Mouse (Mus musculus) frontal cortex, postnatal 36 days (tissue): ENCODE results near the gene Slc24a2.
A peak's percentile ranks its signal among the peaks of the same experiment; 100 is the strongest.

Source experiments
- DNase-seq, 2 experiments: peaks; one replicate each; pipeline ENCODE4 v3.0.0; 2022; ENCODE audit warnings: low spot score in 2 of 2

Slc24a2 gene

DNA sequence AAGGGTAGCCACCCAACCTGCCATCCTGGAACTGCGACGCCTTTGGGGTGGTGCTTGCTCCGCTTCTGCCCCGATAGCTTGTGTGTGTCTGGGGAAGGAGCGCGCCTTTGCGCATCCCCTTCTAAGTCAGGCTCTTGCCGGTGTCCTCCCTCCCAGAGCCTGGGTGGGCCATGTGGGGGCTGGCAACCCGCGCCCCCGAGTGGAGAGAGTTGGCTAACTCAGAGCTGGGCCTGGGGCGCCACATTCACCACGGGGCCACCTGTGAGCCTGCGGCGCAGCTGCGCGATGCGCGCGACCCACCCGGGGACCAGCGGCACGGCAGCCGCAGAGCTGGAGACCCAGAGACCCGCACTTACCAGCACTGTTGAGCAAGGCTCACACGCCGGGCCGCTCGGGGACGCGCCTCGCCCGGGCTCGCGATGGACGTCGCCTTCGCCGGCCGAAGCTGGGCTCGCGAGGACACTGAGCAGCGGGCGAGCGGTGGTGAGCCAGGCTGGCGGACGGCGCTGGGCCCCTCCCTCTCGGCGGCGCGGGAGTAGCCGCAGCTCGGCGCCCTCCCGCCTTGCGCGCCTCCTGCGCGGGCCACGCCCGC lies at the start of gene Slc24a2:
Slc24a2 (minus strand) TSS at position 518 of the 592 bp plus-strand sequence.
- peak; percentile 73 for DNase-seq

DNA sequence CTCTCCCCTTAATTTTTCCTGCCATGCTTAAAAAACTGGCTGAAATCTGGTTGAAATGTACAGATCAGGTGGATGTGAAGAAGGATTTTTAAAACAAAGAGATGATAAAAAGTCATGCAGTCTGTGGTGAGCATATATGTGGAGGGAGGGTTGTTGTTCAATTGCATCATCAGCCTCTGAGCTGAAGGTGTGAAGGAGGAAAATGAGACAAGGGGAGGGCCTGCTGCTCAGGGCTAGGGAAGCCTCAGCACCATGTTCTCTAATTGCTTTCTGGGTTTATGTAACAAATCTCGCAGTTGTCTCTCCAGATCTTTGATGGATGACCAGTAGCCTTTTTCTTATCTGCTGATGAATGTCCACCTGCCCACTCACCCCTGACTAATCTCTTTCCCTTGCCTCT lies 44.5 kb upstream of the Slc24a2 start:
- no peak for DNase-seq

DNA sequence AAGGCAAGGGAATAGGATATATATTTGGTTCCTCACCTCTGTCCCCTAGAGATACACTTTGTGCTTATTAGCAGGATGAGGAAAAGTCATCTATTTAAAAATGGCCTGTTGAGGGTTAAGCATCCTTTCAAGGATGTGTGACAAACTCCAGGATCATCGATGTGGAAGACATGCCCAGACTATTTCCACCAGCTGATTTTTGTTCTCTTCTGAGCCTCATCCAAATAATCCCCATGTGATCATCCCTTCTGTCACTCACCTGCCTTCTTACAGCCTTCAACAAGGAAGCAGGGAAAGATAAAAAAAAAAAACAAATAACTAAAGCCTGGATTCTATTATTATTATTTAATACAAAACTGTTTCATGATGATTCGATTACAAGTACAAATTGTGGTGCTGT lies 44.0 kb upstream of the Slc24a2 start:
- DNase-seq, result no peak

DNA sequence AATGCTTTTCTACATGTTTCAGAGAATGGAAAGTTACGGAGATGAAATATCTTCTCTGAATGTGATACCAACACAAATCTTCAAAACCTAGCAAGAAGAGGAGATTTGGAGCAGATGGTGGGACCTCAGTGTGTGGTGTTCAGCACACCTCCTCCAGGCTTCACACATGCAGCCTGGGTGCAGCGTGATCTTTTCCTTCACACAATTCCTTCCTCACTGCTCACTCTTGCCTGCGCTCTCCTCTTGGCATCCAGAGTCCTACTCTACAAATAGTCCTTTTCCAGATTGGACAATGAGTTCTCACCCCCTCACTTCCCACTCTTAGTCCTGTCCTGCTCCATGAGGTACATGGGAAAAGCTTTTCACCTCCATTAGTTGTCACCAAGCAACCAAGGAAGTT lies 43.2 kb upstream of the Slc24a2 start:
- DNase-seq, result peak; percentile 65 to 82

DNA sequence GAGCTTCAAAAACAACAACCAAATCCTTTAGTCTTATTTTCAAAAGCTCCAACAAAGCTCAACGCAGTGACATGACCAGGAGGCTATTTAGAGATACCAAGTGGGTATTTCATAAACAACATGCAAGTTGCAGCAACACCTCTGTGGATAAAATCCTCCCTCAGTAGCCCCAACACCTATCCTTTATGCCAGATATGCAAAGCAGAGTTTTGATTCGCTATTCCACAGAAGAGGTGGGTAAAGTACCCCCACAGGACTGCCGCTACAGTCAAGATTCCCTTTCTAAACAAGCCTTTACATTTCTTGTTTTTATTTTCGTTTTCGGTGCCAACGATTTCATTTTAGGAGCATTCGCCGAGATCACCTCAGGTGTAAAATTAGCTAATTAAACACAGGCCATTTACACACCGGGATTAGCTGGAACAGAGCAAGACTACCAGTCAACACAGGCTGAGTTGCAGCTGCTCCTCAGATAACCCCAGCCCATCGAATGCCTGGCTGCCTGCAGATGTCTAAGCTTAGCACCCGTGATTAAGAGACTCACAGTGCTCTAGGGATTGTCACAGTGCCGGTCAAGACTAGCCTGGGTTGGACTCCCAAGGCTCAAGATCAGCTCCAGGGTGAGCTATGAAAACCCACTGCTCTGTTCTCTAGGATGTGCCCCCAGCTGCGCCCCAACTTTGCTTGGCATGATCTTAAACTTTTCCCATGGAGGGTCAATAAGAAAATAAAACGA lies 885 bp downstream of the Slc24a2 start:
- DNase-seq, result peak; percentile 31 to 46

DNA sequence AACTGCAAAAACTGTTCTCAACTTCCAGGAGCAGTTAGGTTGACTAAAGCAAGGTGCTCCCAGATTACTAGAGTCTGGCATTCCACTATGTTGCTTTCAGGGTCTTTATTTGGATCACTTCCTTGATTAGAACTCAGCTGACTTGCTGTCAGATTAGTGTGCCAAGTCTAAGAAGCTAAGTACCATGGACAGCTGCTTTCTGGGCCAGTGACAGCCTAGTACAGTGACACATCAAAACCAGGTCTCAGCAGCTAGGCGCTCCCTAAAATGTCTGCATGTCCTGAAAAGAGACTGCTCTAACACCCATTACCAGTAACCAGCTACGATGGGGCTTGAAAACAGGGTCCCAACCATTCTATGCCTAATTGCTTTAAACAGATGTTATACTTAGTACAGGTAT lies 8.7 kb downstream of the Slc24a2 start:
- no peak for DNase-seq

DNA sequence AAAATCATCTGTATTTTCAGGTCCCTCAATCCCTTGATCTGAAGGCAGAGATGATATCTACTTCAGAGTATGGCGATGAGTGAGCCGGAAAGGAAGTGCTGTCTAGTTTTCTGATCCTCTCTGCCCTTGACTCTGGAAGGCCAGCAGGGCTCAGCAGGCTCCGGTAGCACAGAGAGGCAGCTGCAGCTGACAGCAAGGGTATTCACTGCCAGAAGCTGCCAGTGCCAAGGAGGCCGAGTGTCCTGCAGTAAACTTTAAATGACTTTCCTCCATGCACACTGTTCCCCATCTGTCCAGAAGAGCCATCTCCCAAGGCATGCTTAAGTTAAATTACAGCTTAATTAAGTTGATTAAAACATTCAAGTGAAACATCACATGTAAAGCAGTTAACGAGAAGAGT lies 12.1 kb downstream of the Slc24a2 start:
- no peak for DNase-seq

DNA sequence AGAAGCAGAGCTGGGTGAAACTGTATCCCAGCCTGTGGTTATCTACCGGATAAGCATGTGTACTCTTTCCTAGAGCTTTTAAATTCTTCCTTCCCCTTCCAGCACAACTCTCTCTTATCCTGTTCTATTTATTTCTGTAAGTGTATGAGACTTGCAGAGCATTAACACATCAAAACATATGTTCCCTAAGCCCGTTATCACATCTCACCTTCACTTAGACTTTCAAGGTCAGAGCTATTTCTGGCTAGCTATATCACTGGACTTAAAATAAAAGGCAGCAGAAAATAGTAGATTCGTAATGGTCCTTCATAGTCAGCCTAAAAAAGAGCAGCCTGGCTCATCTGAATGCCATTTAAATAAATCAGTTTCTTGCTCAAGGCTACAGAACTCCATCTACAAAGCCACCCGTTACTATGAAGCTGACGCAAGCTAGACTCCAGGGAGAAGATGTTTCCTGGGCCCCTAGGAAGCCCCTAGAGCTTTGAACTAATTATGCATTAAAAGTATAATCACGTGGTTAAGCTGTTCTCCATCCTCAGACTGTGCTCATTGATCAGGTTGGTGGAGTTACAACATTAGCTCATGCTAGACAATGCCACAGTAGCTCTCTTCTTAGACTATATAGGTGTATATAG lies 18.8 kb downstream of the Slc24a2 start:
- DNase-seq, result no peak

DNA sequence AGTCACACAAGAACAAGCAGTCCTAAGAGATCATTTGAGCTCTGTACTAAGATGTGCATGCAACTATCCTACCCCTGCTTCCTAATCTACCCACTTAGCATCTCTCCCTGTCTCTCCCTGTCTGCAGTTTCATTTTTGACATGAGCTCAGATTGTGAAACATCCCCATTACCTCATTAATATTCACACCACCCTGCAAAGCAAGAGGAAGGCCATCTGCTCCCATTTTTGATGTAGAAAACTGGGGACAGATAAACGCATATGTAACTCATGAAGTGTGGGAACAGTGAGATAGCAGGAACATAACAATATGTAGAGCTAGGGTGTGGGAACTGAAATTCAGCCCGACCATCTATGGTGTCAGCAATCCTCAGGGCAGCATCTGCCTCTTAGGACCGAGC lies 19.7 kb downstream of the Slc24a2 start:
- DNase-seq, result no peak

DNA sequence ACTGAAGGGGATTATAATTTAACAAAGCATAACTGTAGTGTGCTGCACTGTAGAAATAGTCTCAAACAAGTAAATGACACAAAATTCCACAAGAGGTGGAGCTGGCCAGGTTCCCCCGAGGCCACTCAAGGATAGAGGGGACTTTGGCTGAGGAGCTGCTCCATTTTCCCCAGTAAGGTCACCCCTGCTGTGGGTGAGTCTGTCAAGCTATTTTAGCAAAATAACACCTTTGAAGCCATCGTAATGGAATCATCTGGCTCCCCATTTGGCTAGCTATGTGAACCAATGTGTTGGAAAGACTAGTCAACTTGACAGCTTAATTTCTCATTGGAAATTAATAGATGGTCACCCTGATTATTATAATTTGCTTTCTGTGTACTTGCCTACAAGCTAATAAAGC lies 28.2 kb downstream of the Slc24a2 start:
- DNase-seq, result no peak

DNA sequence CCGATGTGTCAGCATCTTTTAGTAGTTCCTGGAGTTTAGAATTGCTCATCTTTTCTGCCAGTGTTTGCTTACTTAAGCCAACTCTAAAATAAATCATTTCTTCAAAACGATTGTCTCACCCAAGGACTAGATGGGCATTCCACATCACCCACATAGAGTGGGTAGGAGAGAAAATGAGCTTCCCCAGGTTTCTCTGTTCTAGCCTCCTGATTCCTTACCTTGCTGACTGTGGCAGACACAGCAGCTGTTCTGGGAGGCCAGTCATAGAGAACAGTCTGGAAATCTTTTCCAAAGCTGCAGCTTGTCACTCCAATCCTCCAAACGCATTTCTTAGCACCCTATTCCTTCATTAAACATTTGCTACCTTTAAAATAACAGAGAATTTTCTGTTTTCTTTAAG lies 29.0 kb downstream of the Slc24a2 start:
- DNase-seq, result no peak

DNA sequence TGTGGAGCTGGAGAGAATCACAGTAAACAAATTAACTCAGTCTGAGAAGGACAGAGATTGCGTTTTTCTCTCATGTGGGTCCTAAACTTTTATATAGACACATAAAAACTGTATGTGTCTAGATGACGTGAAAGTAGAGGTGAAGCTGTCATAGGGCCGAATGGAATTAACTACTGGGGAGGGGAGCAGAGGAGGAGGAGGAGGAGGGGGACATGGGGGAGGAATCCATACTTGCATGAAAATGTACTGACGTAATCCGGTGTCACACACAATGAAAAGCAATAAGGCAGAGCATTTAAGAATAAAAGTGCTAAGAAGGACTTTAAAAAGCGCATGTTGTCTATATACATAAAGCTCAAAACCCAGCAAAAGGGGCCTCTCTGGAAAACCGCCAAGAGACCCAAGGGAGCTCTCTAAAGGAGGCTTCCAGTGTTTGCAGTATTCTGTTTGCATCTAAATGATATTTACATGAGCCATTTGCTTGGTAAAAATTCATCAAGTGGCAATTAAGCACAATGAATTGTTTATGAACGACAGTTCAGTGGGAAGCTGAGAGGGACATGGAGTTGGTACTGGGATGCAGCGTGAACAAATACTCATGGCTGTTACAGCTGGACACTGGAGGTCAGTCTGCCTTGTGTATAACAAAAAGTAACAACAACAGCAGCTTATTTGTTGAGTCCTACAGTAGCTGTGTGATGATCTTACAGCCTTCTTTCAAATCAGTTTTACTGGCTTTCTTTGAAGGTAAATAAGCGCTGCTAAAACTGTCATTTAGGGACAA lies 45.9 kb downstream of the Slc24a2 start:
- no peak for DNase-seq

DNA sequence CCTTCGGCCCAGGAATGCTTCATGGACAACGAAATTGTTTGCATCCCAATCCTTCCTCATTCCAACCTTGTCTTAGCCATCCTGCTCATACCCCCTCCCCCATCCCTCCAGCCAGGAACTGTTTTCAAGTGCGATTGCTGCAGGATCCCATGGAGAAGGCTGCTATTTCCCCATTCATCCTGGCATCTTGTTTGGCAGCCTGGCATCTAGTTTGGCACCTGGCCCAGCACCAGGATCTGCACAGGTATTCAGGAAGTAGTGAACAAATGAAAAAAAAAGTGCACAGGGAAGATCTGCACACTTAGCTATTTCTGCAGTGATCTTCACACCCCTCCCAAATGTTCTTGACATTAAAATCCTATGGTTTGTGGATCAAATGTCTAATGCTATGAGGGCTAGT lies 53.2 kb downstream of the Slc24a2 start:
- DNase-seq, result no peak

DNA sequence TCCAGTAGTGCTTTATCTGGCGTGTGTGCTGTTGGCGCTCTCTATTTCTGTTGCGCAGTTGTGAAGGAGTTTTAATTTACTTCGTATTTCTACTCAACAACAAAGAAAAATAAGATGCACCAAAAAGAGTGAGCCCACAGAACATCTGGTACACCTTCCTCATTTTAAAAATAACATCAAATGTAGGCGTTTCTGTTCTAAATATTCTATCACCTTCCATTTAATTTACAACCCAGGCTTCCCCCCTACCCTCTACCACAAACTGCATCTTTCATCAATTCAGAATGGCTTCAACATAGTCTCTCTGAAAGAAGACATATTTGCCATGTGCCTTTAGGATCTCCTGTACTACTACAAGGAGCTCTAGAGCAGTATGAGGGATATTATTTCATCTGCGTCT lies 66.3 kb downstream of the Slc24a2 start:
- no peak for DNase-seq

DNA sequence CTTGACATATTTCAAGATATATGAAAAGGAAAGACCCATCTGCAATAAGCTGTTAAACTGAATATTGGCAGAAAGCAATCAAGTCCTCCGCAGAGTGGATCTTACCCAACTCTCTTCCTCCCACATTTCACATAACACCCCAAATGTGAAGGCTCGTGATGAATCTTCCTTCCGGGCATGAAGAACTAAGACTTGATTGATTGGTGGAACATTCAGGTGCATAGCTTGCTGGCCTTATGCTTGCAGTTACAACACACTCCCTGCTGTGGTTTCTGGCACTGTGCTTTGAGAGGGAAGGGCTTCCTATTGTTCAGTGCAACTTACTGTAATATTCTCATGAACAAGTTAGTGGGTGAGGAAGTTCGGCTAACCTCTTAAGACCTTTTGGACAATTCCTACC lies 72.2 kb downstream of the Slc24a2 start:
- no peak for DNase-seq

DNA sequence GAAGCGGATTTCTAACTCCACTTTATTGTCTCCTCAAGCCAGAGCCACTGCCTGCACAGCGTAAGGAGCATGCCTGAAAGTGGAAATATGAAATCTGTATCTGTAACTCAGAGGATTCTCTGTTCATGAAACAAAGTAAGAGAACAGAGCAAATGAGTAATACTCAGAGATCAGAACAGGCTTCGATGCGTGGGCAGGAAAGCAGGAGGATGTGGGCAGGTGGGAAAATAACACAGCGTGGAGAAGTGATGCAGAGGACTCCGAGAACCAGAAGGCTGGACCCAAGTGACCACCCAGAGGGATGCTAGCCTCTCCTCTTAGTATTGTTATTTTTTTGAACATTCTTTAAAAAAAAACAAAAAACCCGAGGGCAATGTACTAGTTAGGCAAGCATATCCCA lies 78.3 kb downstream of the Slc24a2 start:
- peak; percentile 52 to 53 for DNase-seq

DNA sequence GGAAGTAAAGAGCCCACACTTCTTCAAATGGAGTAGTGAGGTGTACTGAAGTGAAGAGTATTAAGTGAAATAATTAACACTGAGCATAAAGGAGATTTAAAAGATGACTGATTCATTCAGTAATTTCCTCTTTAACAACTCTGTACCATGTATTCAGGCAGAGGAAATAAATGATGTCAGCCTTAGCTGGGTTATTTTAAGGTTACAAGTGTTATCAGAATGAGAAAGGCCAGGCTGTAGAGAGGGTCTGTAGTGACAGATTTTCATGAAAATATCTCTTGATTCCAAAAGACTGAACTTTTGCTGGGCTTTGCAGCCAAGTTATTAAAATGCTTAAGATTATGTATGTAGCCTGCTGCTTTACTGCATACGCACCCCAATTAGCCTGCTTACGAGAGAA lies 80.7 kb downstream of the Slc24a2 start:
- DNase-seq, result no peak

DNA sequence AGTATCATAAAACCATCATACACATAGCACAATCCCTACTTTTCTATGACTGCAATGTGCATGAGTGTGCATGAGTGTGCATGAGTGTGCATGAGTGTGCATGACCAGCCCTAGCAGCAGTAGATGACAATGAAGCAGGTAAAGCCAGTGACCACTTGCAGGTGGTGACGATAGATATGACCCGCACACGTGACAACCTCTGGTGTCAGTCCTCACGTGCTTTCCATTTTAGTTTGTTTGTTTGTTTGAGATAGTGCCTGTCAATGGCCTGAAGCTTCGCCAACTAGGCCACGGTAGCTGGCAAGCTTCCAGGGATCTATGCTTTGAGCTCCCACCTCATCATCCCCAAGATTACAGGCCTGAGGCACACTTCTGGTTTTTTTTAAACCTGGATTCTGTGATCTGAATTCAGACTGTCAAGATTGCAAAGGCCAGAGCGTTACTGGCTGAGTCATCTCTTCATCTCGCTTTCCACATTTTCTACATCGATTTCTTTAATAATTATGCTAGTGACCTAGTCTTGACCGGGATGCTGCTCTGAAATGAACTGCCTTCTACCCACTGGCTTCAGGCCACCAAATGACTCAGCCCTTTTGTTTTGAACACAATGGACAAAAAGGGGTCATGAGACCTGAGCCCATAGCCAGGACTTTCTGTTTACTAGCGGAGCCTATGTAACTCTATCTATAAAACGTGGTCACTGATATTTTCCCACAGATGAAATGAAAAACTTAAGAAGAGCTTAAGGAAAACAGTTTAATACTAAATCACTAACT lies 88.5 kb downstream of the Slc24a2 start:
- no peak for DNase-seq

DNA sequence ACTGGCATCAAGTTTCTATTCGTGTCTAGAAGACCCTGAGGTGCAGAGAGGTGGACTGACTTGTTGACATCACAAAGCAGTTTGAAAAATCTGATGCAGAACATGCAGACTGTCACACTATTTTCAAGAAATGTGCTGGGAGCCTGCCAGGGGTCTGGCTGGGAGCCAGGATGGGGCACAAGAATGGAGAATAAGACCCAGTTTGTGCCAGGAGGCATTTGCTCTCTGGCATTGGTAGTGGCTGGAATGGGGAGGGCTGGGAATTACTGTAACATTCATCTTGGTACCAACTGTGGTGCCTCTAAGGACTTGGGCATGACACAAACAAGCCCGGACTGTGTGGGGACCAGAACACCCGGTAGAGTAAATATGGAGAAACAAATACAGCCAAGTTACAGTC lies 89.4 kb downstream of the Slc24a2 start:
- peak in 1 of 2 experiments; percentile 55 for DNase-seq

DNA sequence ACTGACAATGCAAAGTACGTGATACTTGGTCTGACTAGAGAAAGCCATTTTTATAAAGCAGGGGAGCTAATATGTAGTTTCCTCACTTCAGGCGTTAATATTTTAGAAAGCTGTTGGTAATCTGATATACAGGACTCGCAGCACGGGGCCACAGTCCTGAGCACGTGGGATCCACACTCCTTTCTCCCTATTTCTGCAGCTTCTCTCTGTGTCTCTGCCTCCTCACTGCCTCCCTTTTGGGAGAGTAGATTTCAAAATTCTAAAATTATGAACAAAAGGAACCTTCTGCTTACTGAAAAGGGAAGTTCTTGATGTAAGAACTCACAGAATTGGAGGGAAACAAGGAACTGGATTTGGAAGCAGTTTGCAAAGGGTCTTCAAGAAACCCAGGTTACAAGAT lies 97.8 kb downstream of the Slc24a2 start:
- no peak for DNase-seq

DNA sequence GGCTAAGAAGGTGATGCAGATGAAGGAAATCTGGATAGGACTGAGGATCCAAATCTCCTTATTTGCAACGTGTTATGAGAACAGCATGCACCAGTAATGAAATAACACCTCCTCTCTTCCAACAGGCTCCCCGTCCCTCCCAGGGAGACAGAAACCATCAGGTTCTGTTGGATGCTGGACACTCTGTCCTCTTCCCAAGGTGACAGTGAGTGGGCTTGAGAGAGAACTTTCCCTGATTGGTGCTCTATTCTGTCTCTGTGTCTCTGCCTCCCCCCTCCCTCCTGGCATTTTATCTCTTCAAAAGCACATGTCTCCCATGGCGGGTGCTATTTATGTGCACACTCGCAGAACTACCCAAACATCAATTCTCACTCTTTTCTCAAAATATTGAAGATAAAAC lies 103.5 kb downstream of the Slc24a2 start:
- DNase-seq, result peak; percentile 54 to 64

DNA sequence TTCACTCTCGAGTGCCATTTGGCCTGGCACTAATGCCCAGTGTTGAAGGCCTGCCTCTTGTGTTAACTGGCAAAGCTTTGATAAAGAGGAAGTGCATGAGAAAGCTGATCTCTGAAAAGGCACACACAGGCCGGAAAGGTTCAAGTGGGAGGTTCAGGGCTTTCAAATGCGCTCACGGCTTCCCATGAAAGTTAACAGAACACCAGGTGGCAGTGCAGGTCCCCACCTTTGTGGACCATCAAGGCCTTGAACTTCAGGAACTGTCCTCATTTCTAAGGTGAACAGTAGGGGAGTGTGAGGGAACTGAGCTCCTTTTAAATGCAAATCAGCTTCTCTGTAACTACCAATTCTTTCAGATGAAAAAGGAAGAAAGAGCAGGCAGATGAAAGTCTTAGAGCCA lies 110.5 kb downstream of the Slc24a2 start:
- no peak for DNase-seq
